Mouse (Mus musculus) heart, postnatal 14 days (tissue): Measurements from ENCODE around the gene Man1c1. TPM values are rescaled to one million over a fixed set of nuclear protein-coding genes. Genes with fewer than 3 reads are reported as not detected.
A peak's percentile ranks its signal among the peaks of the same experiment; 100 is the strongest.

Experiments used
- DNase-seq, 2 experiments: peaks; one replicate each; pipeline ENCODE4 v3.0.0; 2021 to 2022
- intact Hi-C: fragments of 180-260 bp; cut with DNase I; formaldehyde crosslinking; loops from one replicate; pipeline ENCODE4 v1.15.1; 2025
- microRNA-seq, 2 experiments: library from miRNA; unstranded; fragments of <30 nt; microRNA quantifications; one replicate each; pipeline ENCODE4 v1.2.0; 2021 to 2022
- total RNA-seq, 2 experiments: library from RNA; stranded (reverse); gene quantifications; 2 replicates each; pipeline ENCODE4 v1.2.3; 2021

Gene Man1c1
- total RNA-seq, 2 experiments from 2014 or later: 25.1 to 25.8 TPM

GRCm38 (mm10) chr4:134534124-134534886 is 169.8 kb downstream of the Man1c1 start:
- DNase-seq: peak; percentile 77 to 78
- intact Hi-C loops: loop anchor here (2.0 kb wide), 1 partner anchor 20 kb away; no protein-coding TSS in a partner anchor

- DNase-seq: no peak
- intact Hi-C loops: no loop called here
Measured at GRCm38 (mm10) chr4:134533421-134533820, 170.7 kb downstream of the Man1c1 start.

GRCm38 (mm10) chr4:134532928-134533327 is 171.2 kb downstream of the Man1c1 start:
- DNase-seq: no peak
- intact Hi-C loops: no loop called here

- no peak for DNase-seq
- intact Hi-C loops: no loop called here
Measured at GRCm38 (mm10) chr4:134526220-134526619, 177.9 kb downstream of the Man1c1 start.

GRCm38 (mm10) chr4:134525806-134526205 is 178.3 kb downstream of the Man1c1 start:
- DNase-seq: no peak
- intact Hi-C loops: no loop called here

GRCm38 (mm10) chr4:134523447-134523846 is 180.6 kb downstream of the Man1c1 start:
- no peak for DNase-seq
- intact Hi-C loops: no loop called here

GRCm38 (mm10) chr4:134519281-134519680 is 184.8 kb downstream of the Man1c1 start:
- no peak for DNase-seq
- intact Hi-C loops: no loop called here

GRCm38 (mm10) chr4:134518541-134518940 is 185.5 kb downstream of the Man1c1 start:
- DNase-seq: no peak
- intact Hi-C loops: no loop called here

GRCm38 (mm10) chr4:134517719-134518118 is 186.4 kb downstream of the Man1c1 start:
- intact Hi-C loops: no loop called here
- no peak for DNase-seq

GRCm38 (mm10) chr4:134516981-134517380 is 187.1 kb downstream of the Man1c1 start:
- intact Hi-C loops: no loop called here
- peak; percentile 35 to 59 for DNase-seq

- intact Hi-C loops: loop anchor here (2.0 kb wide), 1 partner anchor 19 kb away; the partner anchor contains the start of gene Mtfr1l
- DNase-seq: no peak
Measured at GRCm38 (mm10) chr4:134515614-134516013, 188.5 kb downstream of the Man1c1 start.

GRCm38 (mm10) chr4:134514309-134514930 is 189.7 kb downstream of the Man1c1 start:
- DNase-seq: no peak
- intact Hi-C loops: loop anchor here (2.0 kb wide), 1 partner anchor 20 kb away; the partner anchor contains the start of gene Mtfr1l

GRCm38 (mm10) chr4:134512798-134513197 is 191.3 kb downstream of the Man1c1 start:
- intact Hi-C loops: no loop called here
- peak; percentile 73 to 85 for DNase-seq

- intact Hi-C loops: no loop called here
- DNase-seq: no peak
Measured at GRCm38 (mm10) chr4:134511730-134512129, 192.4 kb downstream of the Man1c1 start.

Small RNA genes lying within 50 kb of the gene (microRNA-seq; reads per million reads assigned to microRNA genes)
- 0 reads per million in 2 experiments for gene Mir6403

Other genes with a start within 250 kb of the Man1c1 start
- 10 to 100 TPM; 50.0 to 79.2 TPM for gene Stmn1, start 236.0 kb downstream of the Man1c1 start, total RNA-seq
- gene Paqr7, start 207.6 kb downstream of the Man1c1 start, total RNA-seq: 10 to 100 TPM; 15.5 to 19.6 TPM
- under 1 TPM in 1 of 2 experiments, not detected in 1; 0.68 TPM for gene Aunip, start 193.3 kb downstream of the Man1c1 start, total RNA-seq
- 100 to 1,000 TPM; 162 to 167 TPM for gene Mtfr1l, start 168.9 kb downstream of the Man1c1 start, total RNA-seq
- gene Selenon, start 152.1 kb downstream of the Man1c1 start, total RNA-seq: 10 to 100 TPM; 26.1 to 27.9 TPM
- 10 to 100 TPM; 18.3 to 18.6 TPM for gene Ldlrap1, start 63.7 kb upstream of the Man1c1 start, total RNA-seq
- gene Maco1, start 149.1 kb upstream of the Man1c1 start, total RNA-seq: 10 to 100 TPM; 22.1 to 25.5 TPM
- gene Rhd, start 160.2 kb upstream of the Man1c1 start, total RNA-seq: 1 to 10 TPM; 2.5 TPM
- gene Tmem50a, start 210.7 kb upstream of the Man1c1 start, total RNA-seq: 10 to 100 TPM; 74.2 to 75.7 TPM
- 100 to 1,000 TPM; 226 to 260 TPM for gene Rsrp1, start 219.3 kb upstream of the Man1c1 start, total RNA-seq
- gene Syf2, start 226.6 kb upstream of the Man1c1 start, total RNA-seq: 10 to 100 TPM; 45.1 to 48.7 TPM